Mouse (Mus musculus) G1E (cell line): Measurements from ENCODE around the gene Sdccag8.

ENCODE experiments used
- CTCF ChIP-seq: IDR thresholded peaks from 2 replicates; pipeline ENCODE4 v1.5.1; 2012; ENCODE audit warnings: low read depth, low read length, inconsistent platforms, mixed read lengths
- GATA1 ChIP-seq: IDR thresholded peaks from 2 replicates; pipeline ENCODE4 v1.6.1; 2012; ENCODE audit warnings: borderline replicate concordance, low read length, inconsistent platforms, mixed read lengths
- GATA2 ChIP-seq: IDR thresholded peaks from 2 replicates; pipeline ENCODE4 v1.6.1; 2012; ENCODE audit warnings: low read depth, low read length, inconsistent platforms, borderline replicate concordance
- POLR2AphosphoS5 ChIP-seq: IDR thresholded peaks from 2 replicates; pipeline ENCODE4 v1.6.1; 2012; ENCODE audit warnings: low read depth, low read length, inconsistent platforms; ENCODE audit not compliant: insufficient replicate concordance
- TAL1 ChIP-seq: conservative IDR thresholded peaks from 2 replicates; pipeline ENCODE4 v1.6.1; 2012; ENCODE audit warnings: low read depth, low read length, inconsistent platforms, mixed read lengths

- TF ChIP-seq CTCF (no peak), GATA1 (no peak), POLR2AphosphoS5 (no peak), TAL1 (no peak), GATA2 (no peak)
Observed at GRCm38 (mm10) chr1:177029032-177029431, 214.6 kb downstream of the Sdccag8 start.
